Mouse (Mus musculus): ENCODE measurements at regions not wholly inside any gene's neighbourhood (a gene's known extent, or its start where the extent isn't known, plus 50 kb on each side); places are given as distances from the start of the nearest gene placed in this dataset.

DNA sequence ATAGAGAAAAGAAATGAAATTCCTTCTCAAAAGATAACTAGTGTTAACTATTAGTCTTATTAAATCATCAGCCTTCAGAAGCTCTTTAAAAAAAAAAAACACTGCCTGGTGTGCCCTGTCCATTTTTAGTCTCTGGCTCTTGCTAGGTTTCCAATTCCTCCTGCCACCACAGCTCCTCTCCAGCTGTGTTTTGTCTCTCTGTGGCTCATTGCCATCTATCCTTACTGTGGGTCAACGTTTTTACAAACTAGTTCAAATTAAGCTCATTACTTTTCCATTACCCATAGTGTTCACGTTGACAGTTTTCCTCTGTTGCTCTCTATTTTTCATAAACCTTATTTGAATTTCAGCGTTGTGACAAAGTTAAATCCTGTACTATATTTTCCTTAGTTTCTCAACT lies 930.0 kb upstream of the Gcfc2 start:
- TF ChIP-seq CTCF (IDR thresholded peaks at IDR 0.05) (no peak), EP300 (IDR thresholded peaks at IDR 0.05) (no peak)
